Mouse (Mus musculus): Measurements from ENCODE around the gene Tsku. TPM values are rescaled to one million over a fixed set of nuclear protein-coding genes. Genes with fewer than 3 reads are reported as not detected.

Gene Tsku
- polyA plus RNA-seq, 1 experiment from 2014 or later, result 1.9 TPM

GRCm38 (mm10) chr7:98309219-98310030 lies 51.7 kb downstream of the Tsku start:
- peak overlapping the region; percentile 91 for H3K4me3 ChIP-seq (ENCODE audit: low read depth, low read length)
- H3K4me1 ChIP-seq (ENCODE audit: control insufficient read depth, low read depth, low read length), result peaks cover 5% of the 10 kb centered on the region
- no peaks in the 10 kb centered on the region; the same call in 1 of the 2 replicates for H3K27me3 ChIP-seq (ENCODE audit: control insufficient read depth, insufficient read depth, low read depth, low read length)
- WGBS (ENCODE audit: insufficient replicate concordance), result under 1% methylated on average over 53 of the region's 53 CpGs
- peak overlapping the region; percentile 88 for H3K4me2 ChIP-seq (ENCODE audit: low read depth, low read length)
- H3K36me3 ChIP-seq (ENCODE audit: control insufficient read depth, insufficient read depth), result no peaks in the 10 kb centered on the region
- no peaks in the 10 kb centered on the region for H3K9me3 ChIP-seq (replicated peaks; ENCODE audit: control insufficient read depth, low read length)
- peak; percentile 99 for ATAC-seq (ENCODE audit: low read depth)
- peak overlapping the region; percentile 80 for H3K27ac ChIP-seq (ENCODE audit: low read length)
- peak overlapping the region; percentile 97 for H3K9ac ChIP-seq (ENCODE audit: low read depth, low read length)

- WGBS (ENCODE audit: insufficient replicate concordance), result under 1% methylated on average over 33 of the region's 33 CpGs
- H3K9me3 ChIP-seq (replicated peaks; ENCODE audit: control insufficient read depth, low read length), result no peaks in the 10 kb centered on the region
- H3K36me3 ChIP-seq (ENCODE audit: control insufficient read depth, insufficient read depth), result no peaks in the 10 kb centered on the region
- peaks cover 5% of the 10 kb centered on the region for H3K4me1 ChIP-seq (ENCODE audit: control insufficient read depth, low read depth, low read length)
- ATAC-seq (ENCODE audit: low read depth), result peak; percentile 63
- peak overlapping the region; percentile 91 for H3K4me3 ChIP-seq (ENCODE audit: low read depth, low read length)
- peak overlapping the region; percentile 88 for H3K4me2 ChIP-seq (ENCODE audit: low read depth, low read length)
- peak overlapping the region; percentile 80 for H3K27ac ChIP-seq (ENCODE audit: low read length)
- H3K9ac ChIP-seq (ENCODE audit: low read depth, low read length), result peak overlapping the region; percentile 97
- H3K27me3 ChIP-seq (ENCODE audit: control insufficient read depth, insufficient read depth, low read depth, low read length), result no peaks in the 10 kb centered on the region; the same call in 1 of the 2 replicates
Measured at GRCm38 (mm10) chr7:98308607-98309218, 52.4 kb downstream of the Tsku start.

GRCm38 (mm10) chr7:98307921-98308606 lies 53.1 kb downstream of the Tsku start:
- Histone ChIP-seq H3K4me2 (ENCODE audit: low read depth, low read length) (peak overlapping the region; percentile 88), H3K27me3 (ENCODE audit: control insufficient read depth, insufficient read depth, low read depth, low read length) (no peaks in the 10 kb centered on the region; the same call in 1 of the 2 replicates), H3K4me1 (ENCODE audit: control insufficient read depth, low read depth, low read length) (peaks cover 5% of the 10 kb centered on the region), H3K9me3 (replicated peaks; ENCODE audit: control insufficient read depth, low read length) (no peaks in the 10 kb centered on the region), H3K4me3 (ENCODE audit: low read depth, low read length) (peak overlapping the region; percentile 91), H3K27ac (ENCODE audit: low read length) (peak overlapping the region; percentile 80; the same call in 1 of the 2 replicates), H3K36me3 (ENCODE audit: control insufficient read depth, insufficient read depth) (no peaks in the 10 kb centered on the region), H3K9ac (ENCODE audit: low read depth, low read length) (peak overlapping the region; percentile 97)
- WGBS (ENCODE audit: insufficient replicate concordance), result 31% methylated on average over 9 of the region's 9 CpGs
- ATAC-seq (ENCODE audit: low read depth), result no peak

GRCm38 (mm10) chr7:98307411-98307810 lies 53.7 kb downstream of the Tsku start:
- no peaks in the 10 kb centered on the region for H3K36me3 ChIP-seq (ENCODE audit: control insufficient read depth, insufficient read depth)
- ATAC-seq (ENCODE audit: low read depth), result no peak
- H3K27me3 ChIP-seq (ENCODE audit: control insufficient read depth, insufficient read depth, low read depth, low read length), result no peaks in the 10 kb centered on the region; the same call in 1 of the 2 replicates
- no peak overlapping the region for H3K9ac ChIP-seq (ENCODE audit: low read depth, low read length)
- 70% methylated on average over 2 of the region's 2 CpGs for WGBS (ENCODE audit: insufficient replicate concordance)
- H3K4me2 ChIP-seq (ENCODE audit: low read depth, low read length), result peak overlapping the region; percentile 88; the same call in 1 of the 2 replicates
- no peak overlapping the region for H3K27ac ChIP-seq (ENCODE audit: low read length)
- H3K4me1 ChIP-seq (ENCODE audit: control insufficient read depth, low read depth, low read length), result peaks cover 5% of the 10 kb centered on the region
- H3K4me3 ChIP-seq (ENCODE audit: low read depth, low read length), result peak overlapping the region; percentile 9; the same call in 1 of the 2 replicates
- H3K9me3 ChIP-seq (replicated peaks; ENCODE audit: control insufficient read depth, low read length), result no peaks in the 10 kb centered on the region

Other genes starting within 250 kb of the Tsku start
- 9.3 and 12.1 TPM in 2 replicates for gene Myo7a, start 241.8 kb downstream of the Tsku start, polyA plus RNA-seq (2015; fragmentation: Nextera tagmentation; extraction: Ambion mirVana)
- 0.53 and 0.76 TPM in 2 replicates for gene Omp, start 215.8 kb downstream of the Tsku start, polyA plus RNA-seq (2015; fragmentation: Nextera tagmentation; extraction: Ambion mirVana)
- gene Capn5, start 183.1 kb downstream of the Tsku start, polyA plus RNA-seq (2015; fragmentation: Nextera tagmentation; extraction: Ambion mirVana), result 13.0 and 14.1 TPM in 2 replicates
- 0.04 and 0.06 TPM in 2 replicates for gene B3gnt6, start 161.8 kb downstream of the Tsku start, polyA plus RNA-seq (2015; fragmentation: Nextera tagmentation; extraction: Ambion mirVana)
- 22.6 and 23.2 TPM in 2 replicates for gene Acer3, start 40.1 kb downstream of the Tsku start, polyA plus RNA-seq (2015; fragmentation: Nextera tagmentation; extraction: Ambion mirVana)
- not detected in 2 replicates for gene Gucy2d, start 79.1 kb upstream of the Tsku start, polyA plus RNA-seq (2015; fragmentation: Nextera tagmentation; extraction: Ambion mirVana)
- 4.6 and 7.1 TPM in 2 replicates for gene Lrrc32, start 128.0 kb upstream of the Tsku start, polyA plus RNA-seq (2015; fragmentation: Nextera tagmentation; extraction: Ambion mirVana)